Mouse (Mus musculus) heart, embryonic 12.5 days (tissue): ENCODE measurements at regions not wholly inside any gene's neighbourhood (a gene's known extent, or its start where the extent isn't known, plus 50 kb on each side); places are given as distances from the start of the nearest gene placed in this dataset.

Experiments used
- ATAC-seq: fragments of 200-750 bp; cut with Nextera tagmentation; 2 replicates; pipeline ENCODE4 v1.8.0; 2017; ENCODE audit warnings: moderate TSS enrichment, moderate library complexity; ENCODE audit not compliant: insufficient number of reproducible peaks, low FRiP score
- H3K27ac ChIP-seq: fragments of 300-500 bp; sonication (generic); 2 replicates; pipeline ENCODE4 v1.5.1; 2016; ENCODE audit warnings: mild to moderate bottlenecking, moderate library complexity; ENCODE audit not compliant: poor library complexity, severe bottlenecking
- H3K27me3 ChIP-seq: fragments of 300-500 bp; sonication (generic); replicated peaks from 2 replicates; pipeline ENCODE4 v1.6.1; 2016; ENCODE audit warnings: mild to moderate bottlenecking, moderate library complexity
- H3K36me3 ChIP-seq: fragments of 300-500 bp; sonication (generic); 2 replicates; pipeline ENCODE4 v1.6.1; 2016; ENCODE audit warnings: mild to moderate bottlenecking, moderate library complexity
- H3K4me1 ChIP-seq: fragments of 300-500 bp; sonication (generic); replicated peaks from 2 replicates; pipeline ENCODE4 v1.6.1; 2016; ENCODE audit warnings: mild to moderate bottlenecking
- H3K4me2 ChIP-seq: fragments of 300-500 bp; sonication (generic); 2 replicates; pipeline ENCODE4 v1.6.1; 2016; ENCODE audit warnings: mild to moderate bottlenecking, moderate library complexity
- H3K4me3 ChIP-seq: fragments of 300-500 bp; sonication (generic); 2 replicates; pipeline ENCODE4 v1.5.1; 2016; ENCODE audit warnings: mild to moderate bottlenecking
- H3K9ac ChIP-seq: fragments of 300-500 bp; sonication (generic); 2 replicates; pipeline ENCODE4 v1.6.1; 2016; ENCODE audit warnings: mild to moderate bottlenecking, moderate library complexity
- H3K9me3 ChIP-seq: fragments of 300-500 bp; sonication (generic); replicated peaks from 2 replicates; pipeline ENCODE4 v1.6.1; 2016; ENCODE audit warnings: mild to moderate bottlenecking, moderate library complexity
- WGBS: fragments of 180-500 bp; shearing (Covaris S2); methylation state at CpG from one replicate; pipeline ENCODE4 v1.1.7; 2016; 5-methylcytosine and 5-hydroxymethylcytosine counted together

- 30% methylated on average over 9 of the region's 9 CpGs for WGBS
- Histone ChIP-seq H3K4me2 (peak overlapping the region; percentile 50), H3K4me1 (peaks cover 19% of the 10 kb centered on the region), H3K9me3 (no peaks in the 10 kb centered on the region), H3K4me3 (no peak overlapping the region), H3K9ac (no peak overlapping the region), H3K27ac (no peak overlapping the region), H3K36me3 (no peaks in the 10 kb centered on the region), H3K27me3 (no peaks in the 10 kb centered on the region)
- no peak for ATAC-seq
Measured at GRCm38 (mm10) chr16:78216752-78217351, 84.4 kb upstream of the Cxadr start.

- Histone ChIP-seq H3K9me3 (no peaks in the 10 kb centered on the region), H3K27ac (no peak overlapping the region), H3K4me3 (no peak overlapping the region), H3K27me3 (no peaks in the 10 kb centered on the region), H3K4me2 (no peak overlapping the region), H3K36me3 (no peaks in the 10 kb centered on the region), H3K4me1 (peaks cover 5% of the 10 kb centered on the region; the same call in 1 of the 2 replicates), H3K9ac (no peak overlapping the region)
- 80% methylated on average over 8 of the region's 8 CpGs for WGBS
- no peak for ATAC-seq
Measured at GRCm38 (mm10) chr16:78211687-78212086, 89.6 kb upstream of the Cxadr start.

GRCm38 (mm10) chr16:78208321-78208720 lies 93.0 kb upstream of the Cxadr start:
- no peaks in the 10 kb centered on the region for H3K4me1 ChIP-seq
- H3K9ac ChIP-seq = no peak overlapping the region
- H3K36me3 ChIP-seq = no peaks in the 10 kb centered on the region
- no peak for ATAC-seq
- H3K27me3 ChIP-seq = no peaks in the 10 kb centered on the region
- H3K4me3 ChIP-seq = no peak overlapping the region
- no peaks in the 10 kb centered on the region for H3K9me3 ChIP-seq
- H3K27ac ChIP-seq = no peak overlapping the region
- no peak overlapping the region for H3K4me2 ChIP-seq
- WGBS = 78% methylated on average over 5 of the region's 5 CpGs

- no peaks in the 10 kb centered on the region for H3K36me3 ChIP-seq
- ATAC-seq = no peak
- no peak overlapping the region for H3K9ac ChIP-seq
- no peak overlapping the region for H3K27ac ChIP-seq
- no peak overlapping the region for H3K4me2 ChIP-seq
- no peak overlapping the region for H3K4me3 ChIP-seq
- no peaks in the 10 kb centered on the region for H3K4me1 ChIP-seq
- WGBS = 66% methylated on average over 9 of the region's 9 CpGs
- H3K27me3 ChIP-seq = no peaks in the 10 kb centered on the region
- H3K9me3 ChIP-seq = no peaks in the 10 kb centered on the region
Measured at GRCm38 (mm10) chr16:78204332-78204731, 97.0 kb upstream of the Cxadr start.

GRCm38 (mm10) chr16:78200044-78200830 lies 101.1 kb upstream of the Cxadr start:
- no peak overlapping the region for H3K9ac ChIP-seq
- H3K4me1 ChIP-seq = 0 out of 2 replicates have a peak, but pooled peaks cover 3% of the 10 kb centered on the region
- no peaks in the 10 kb centered on the region for H3K27me3 ChIP-seq
- H3K4me2 ChIP-seq = no peak overlapping the region
- WGBS = 72% methylated on average over 12 of the region's 12 CpGs
- no peak for ATAC-seq
- no peaks in the 10 kb centered on the region for H3K9me3 ChIP-seq
- no peaks in the 10 kb centered on the region for H3K36me3 ChIP-seq
- no peak overlapping the region for H3K27ac ChIP-seq
- H3K4me3 ChIP-seq = no peak overlapping the region

- Histone ChIP-seq H3K27ac (no peak overlapping the region), H3K9ac (no peak overlapping the region), H3K27me3 (no peaks in the 10 kb centered on the region), H3K4me2 (peak overlapping the region; percentile 51; the same call in 1 of the 2 replicates), H3K9me3 (no peaks in the 10 kb centered on the region), H3K4me1 (0 out of 2 replicates have a peak, but pooled peaks cover 3% of the 10 kb centered on the region), H3K36me3 (no peaks in the 10 kb centered on the region), H3K4me3 (no peak overlapping the region)
- WGBS = 72% methylated on average over 10 of the region's 10 CpGs
- no peak for ATAC-seq
Measured at GRCm38 (mm10) chr16:78199252-78199651, 102.0 kb upstream of the Cxadr start.

GRCm38 (mm10) chr16:78198642-78199121 lies 102.6 kb upstream of the Cxadr start:
- ATAC-seq = no peak
- H3K9ac ChIP-seq = no peak overlapping the region
- H3K27me3 ChIP-seq = no peaks in the 10 kb centered on the region
- H3K9me3 ChIP-seq = no peaks in the 10 kb centered on the region
- peak overlapping the region; percentile 51 for H3K4me2 ChIP-seq
- H3K27ac ChIP-seq = no peak overlapping the region
- no peak overlapping the region for H3K4me3 ChIP-seq
- no peaks in the 10 kb centered on the region for H3K36me3 ChIP-seq
- 5% methylated on average over 16 of the region's 16 CpGs for WGBS
- H3K4me1 ChIP-seq = 0 out of 2 replicates have a peak, but pooled peaks cover 3% of the 10 kb centered on the region

- Histone ChIP-seq H3K4me1 (0 out of 2 replicates have a peak, but pooled peaks cover 3% of the 10 kb centered on the region), H3K27me3 (no peaks in the 10 kb centered on the region), H3K27ac (no peak overlapping the region), H3K4me3 (no peak overlapping the region), H3K9me3 (no peaks in the 10 kb centered on the region), H3K4me2 (no peak overlapping the region), H3K9ac (no peak overlapping the region), H3K36me3 (no peaks in the 10 kb centered on the region)
- ATAC-seq = no peak
- 16% methylated on average over 10 of the region's 10 CpGs for WGBS
Measured at GRCm38 (mm10) chr16:78197252-78197896, 103.9 kb upstream of the Cxadr start.

- ATAC-seq = no peak
- no peaks in the 10 kb centered on the region for H3K4me1 ChIP-seq
- no peaks in the 10 kb centered on the region for H3K36me3 ChIP-seq
- no peak overlapping the region for H3K27ac ChIP-seq
- H3K4me3 ChIP-seq = no peak overlapping the region
- 72% methylated on average over 9 of the region's 9 CpGs for WGBS
- no peaks in the 10 kb centered on the region for H3K27me3 ChIP-seq
- H3K9me3 ChIP-seq = no peaks in the 10 kb centered on the region
- no peak overlapping the region for H3K9ac ChIP-seq
- no peak overlapping the region for H3K4me2 ChIP-seq
Measured at GRCm38 (mm10) chr16:78170627-78171605, 130.4 kb upstream of the Cxadr start.

GRCm38 (mm10) chr16:78156876-78157232 lies 144.4 kb upstream of the Cxadr start:
- no peaks in the 10 kb centered on the region for H3K36me3 ChIP-seq
- no peak overlapping the region for H3K4me3 ChIP-seq
- H3K9me3 ChIP-seq = no peaks in the 10 kb centered on the region
- ATAC-seq = no peak
- H3K9ac ChIP-seq = no peak overlapping the region
- no peaks in the 10 kb centered on the region for H3K4me1 ChIP-seq
- H3K4me2 ChIP-seq = no peak overlapping the region
- no peaks in the 10 kb centered on the region for H3K27me3 ChIP-seq
- WGBS = 62% methylated on average over 3 of the region's 3 CpGs
- no peak overlapping the region for H3K27ac ChIP-seq
